Mouse (Mus musculus): Measurements from ENCODE around the gene Atf7ip2. TPM values are rescaled to one million over a fixed set of nuclear protein-coding genes. Genes with fewer than 3 reads are reported as not detected.
"Not testable (repeated sequence)": the region's sequence is repeated elsewhere in the genome, so short reads cannot be mapped to it uniquely, and the experiment has no call there.

The Atf7ip2 gene
- polyA plus RNA-seq, 1 experiment from 2014 or later, result 1.7 TPM

DNA sequence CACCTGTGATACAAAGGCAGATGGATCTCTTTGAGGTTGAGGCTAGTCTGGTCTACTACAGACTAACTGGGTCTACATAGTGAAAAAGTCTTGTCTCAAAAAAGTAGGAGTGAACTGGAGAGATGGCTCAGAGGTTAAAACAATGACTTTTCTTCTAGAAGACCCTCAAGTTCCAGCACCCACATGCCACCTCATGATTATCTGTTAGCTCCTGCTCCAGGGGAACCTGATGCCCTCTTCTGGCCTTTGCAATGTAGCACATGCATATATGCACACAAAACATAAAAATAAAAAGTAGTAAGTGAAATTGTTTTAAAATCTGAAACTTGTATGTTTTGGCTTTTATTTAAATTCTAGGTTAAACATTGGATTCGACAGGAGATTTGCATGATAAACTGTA, 16.3 kb downstream of the Atf7ip2 start:
- DNase-seq (ENCODE audit: low spot score) (no peak), ATAC-seq (ENCODE audit: low FRiP score) (no peak)
- H3K4me3 ChIP-seq (ENCODE audit: low read depth, low read length), result no peak overlapping the region
- 84% methylated on average over 1 of the region's 1 CpGs for WGBS
- no peaks in the 10 kb centered on the region for H3K27me3 ChIP-seq (ENCODE audit: control insufficient read depth, insufficient read depth, low read length)
- H3K4me1 ChIP-seq (replicated peaks; ENCODE audit: control insufficient read depth, insufficient read depth, low read length), result no peaks in the 10 kb centered on the region
- no peak overlapping the region for H3K4me2 ChIP-seq (replicated peaks; ENCODE audit: low read depth, low read length)
- H3K9ac ChIP-seq (ENCODE audit: low read depth, low read length), result no peak overlapping the region
- H3K36me3 ChIP-seq (ENCODE audit: control insufficient read depth, insufficient read depth, low read length), result no peaks in the 10 kb centered on the region
- H3K27ac ChIP-seq (ENCODE audit: low read depth, low read length), result no peak overlapping the region
- H3K9me3 ChIP-seq (ENCODE audit: control insufficient read depth, low read length), result no peaks in the 10 kb centered on the region

GRCm38 (mm10) chr16:10216366-10216765, 23.9 kb downstream of the Atf7ip2 start:
- H3K27ac ChIP-seq (ENCODE audit: low read depth, low read length); ATAC-seq (ENCODE audit: low FRiP score); H3K9ac ChIP-seq (ENCODE audit: low read depth, low read length); H3K27me3 ChIP-seq (ENCODE audit: control insufficient read depth, insufficient read depth, low read length); H3K4me2 ChIP-seq (replicated peaks; ENCODE audit: low read depth, low read length); H3K9me3 ChIP-seq (ENCODE audit: control insufficient read depth, low read length); H3K36me3 ChIP-seq (ENCODE audit: control insufficient read depth, insufficient read depth, low read length); H3K4me1 ChIP-seq (replicated peaks; ENCODE audit: control insufficient read depth, insufficient read depth, low read length); H3K4me3 ChIP-seq (ENCODE audit: low read depth, low read length); DNase-seq (ENCODE audit: low spot score): not testable (repeated sequence)
- 100% methylated on average over 1 of the region's 1 CpGs for WGBS

- H3K27me3 ChIP-seq (ENCODE audit: control insufficient read depth, insufficient read depth, low read length); H3K9me3 ChIP-seq (ENCODE audit: control insufficient read depth, low read length); H3K4me1 ChIP-seq (replicated peaks; ENCODE audit: control insufficient read depth, insufficient read depth, low read length); H3K27ac ChIP-seq (ENCODE audit: low read depth, low read length); H3K4me3 ChIP-seq (ENCODE audit: low read depth, low read length); DNase-seq (ENCODE audit: low spot score); H3K36me3 ChIP-seq (ENCODE audit: control insufficient read depth, insufficient read depth, low read length); H3K9ac ChIP-seq (ENCODE audit: low read depth, low read length); H3K4me2 ChIP-seq (replicated peaks; ENCODE audit: low read depth, low read length); ATAC-seq (ENCODE audit: low FRiP score): not testable (repeated sequence)
- 89% methylated on average over 2 of the region's 2 CpGs for WGBS
These were observed 24.5 kb downstream of the Atf7ip2 start for GRCm38 (mm10) chr16:10217020-10217419.

DNA sequence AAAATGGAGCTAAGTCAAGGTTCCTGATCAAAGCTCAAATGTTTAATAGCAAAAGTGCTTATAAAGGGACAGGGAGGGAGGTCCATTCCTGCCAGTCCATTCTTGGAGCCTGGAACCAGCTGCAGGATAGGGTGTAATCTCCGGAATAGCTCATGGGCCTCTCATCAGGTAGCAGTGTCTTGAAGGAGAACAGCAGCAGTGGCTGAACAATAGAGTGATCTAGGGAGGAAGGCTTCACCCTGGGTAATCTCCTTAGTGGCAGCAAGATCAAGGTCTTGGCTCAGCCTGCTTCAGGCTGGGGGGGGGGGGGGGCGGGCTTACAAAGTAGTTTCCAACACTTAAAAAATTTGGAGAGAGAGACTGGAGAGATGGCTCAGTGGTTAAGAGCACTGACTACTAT, 34.8 kb downstream of the Atf7ip2 start:
- DNase-seq (ENCODE audit: low spot score) (no peak), ATAC-seq (ENCODE audit: low FRiP score) (no peak)
- Histone ChIP-seq H3K27me3 (ENCODE audit: control insufficient read depth, insufficient read depth, low read length) (no peaks in the 10 kb centered on the region), H3K9me3 (ENCODE audit: control insufficient read depth, low read length) (no peaks in the 10 kb centered on the region), H3K9ac (ENCODE audit: low read depth, low read length) (no peak overlapping the region), H3K27ac (ENCODE audit: low read depth, low read length) (no peak overlapping the region), H3K4me2 (replicated peaks; ENCODE audit: low read depth, low read length) (no peak overlapping the region), H3K36me3 (ENCODE audit: control insufficient read depth, insufficient read depth, low read length) (no peaks in the 10 kb centered on the region), H3K4me1 (replicated peaks; ENCODE audit: control insufficient read depth, insufficient read depth, low read length) (no peaks in the 10 kb centered on the region), H3K4me3 (ENCODE audit: low read depth, low read length) (no peak overlapping the region)
- WGBS, result 38% methylated on average over 2 of the region's 2 CpGs

DNA sequence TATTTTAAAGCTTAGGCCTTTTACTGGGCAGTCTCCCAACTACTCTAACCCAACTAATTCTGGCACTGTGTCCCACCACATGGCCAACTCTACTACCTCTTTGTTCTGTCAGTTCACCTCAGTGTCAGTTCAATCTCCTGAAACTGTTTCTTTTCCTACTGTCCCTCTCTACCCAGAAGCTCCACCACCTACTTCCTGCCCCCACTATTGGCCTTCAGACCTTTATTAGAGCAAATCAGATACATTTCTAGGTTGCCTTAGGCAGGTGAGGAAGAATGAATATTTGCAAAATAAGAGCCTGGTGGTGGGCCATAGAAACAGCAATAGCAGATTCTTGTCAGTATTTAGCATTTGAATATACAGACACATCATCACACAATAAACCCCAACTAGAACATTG, 44.1 kb downstream of the Atf7ip2 start:
- no peaks in the 10 kb centered on the region for H3K4me1 ChIP-seq (replicated peaks; ENCODE audit: control insufficient read depth, insufficient read depth, low read length)
- no peaks in the 10 kb centered on the region for H3K36me3 ChIP-seq (ENCODE audit: control insufficient read depth, insufficient read depth, low read length)
- no peaks in the 10 kb centered on the region for H3K27me3 ChIP-seq (ENCODE audit: control insufficient read depth, insufficient read depth, low read length)
- H3K9me3 ChIP-seq (ENCODE audit: control insufficient read depth, low read length), result no peaks in the 10 kb centered on the region
- no peak overlapping the region for H3K4me3 ChIP-seq (ENCODE audit: low read depth, low read length)
- ATAC-seq (ENCODE audit: low FRiP score) (no peak), DNase-seq (ENCODE audit: low spot score) (no peak)
- no peak overlapping the region for H3K4me2 ChIP-seq (replicated peaks; ENCODE audit: low read depth, low read length)
- no peak overlapping the region for H3K9ac ChIP-seq (ENCODE audit: low read depth, low read length)
- no peak overlapping the region for H3K27ac ChIP-seq (ENCODE audit: low read depth, low read length)

- H3K27ac ChIP-seq (ENCODE audit: low read depth, low read length), result no peak overlapping the region
- H3K9ac ChIP-seq (ENCODE audit: low read depth, low read length), result no peak overlapping the region
- ATAC-seq (ENCODE audit: low FRiP score) (peak; percentile 7; the same call in 1 of the 2 replicates), DNase-seq (ENCODE audit: low spot score) (peak; percentile 32)
- 33% methylated on average over 1 of the region's 1 CpGs for WGBS
- H3K9me3 ChIP-seq (ENCODE audit: control insufficient read depth, low read length), result no peaks in the 10 kb centered on the region
- no peaks in the 10 kb centered on the region for H3K36me3 ChIP-seq (ENCODE audit: control insufficient read depth, insufficient read depth, low read length)
- H3K4me2 ChIP-seq (replicated peaks; ENCODE audit: low read depth, low read length), result no peak overlapping the region
- no peaks in the 10 kb centered on the region for H3K27me3 ChIP-seq (ENCODE audit: control insufficient read depth, insufficient read depth, low read length)
- H3K4me1 ChIP-seq (replicated peaks; ENCODE audit: control insufficient read depth, insufficient read depth, low read length), result no peaks in the 10 kb centered on the region
- no peak overlapping the region for H3K4me3 ChIP-seq (ENCODE audit: low read depth, low read length)
These were observed 61.5 kb downstream of the Atf7ip2 start for GRCm38 (mm10) chr16:10253993-10254392.

DNA sequence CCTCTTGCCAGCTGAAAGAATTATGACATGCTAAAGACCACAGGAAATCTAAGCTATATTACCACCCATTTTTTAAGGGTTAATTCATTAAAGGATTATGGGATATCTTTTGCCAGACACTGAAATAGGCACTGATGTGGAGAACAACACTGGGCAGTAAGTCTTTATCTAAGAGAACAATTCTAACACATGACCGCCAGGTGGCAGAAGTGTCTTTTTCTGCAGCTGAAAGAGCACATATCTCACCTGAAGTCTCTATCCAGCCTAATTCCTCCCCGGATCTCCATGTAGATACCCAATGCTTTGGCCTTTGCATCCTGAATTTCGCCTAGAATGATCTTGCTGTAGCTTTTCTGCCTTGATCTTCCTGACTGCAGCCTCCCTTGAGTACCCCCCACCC, 79.7 kb downstream of the Atf7ip2 start:
- Histone ChIP-seq H3K36me3 (ENCODE audit: control insufficient read depth, insufficient read depth, low read length) (no peaks in the 10 kb centered on the region), H3K4me2 (replicated peaks; ENCODE audit: low read depth, low read length) (no peak overlapping the region), H3K27me3 (ENCODE audit: control insufficient read depth, insufficient read depth, low read length) (no peaks in the 10 kb centered on the region), H3K9ac (ENCODE audit: low read depth, low read length) (no peak overlapping the region), H3K4me3 (ENCODE audit: low read depth, low read length) (no peak overlapping the region), H3K4me1 (replicated peaks; ENCODE audit: control insufficient read depth, insufficient read depth, low read length) (no peaks in the 10 kb centered on the region), H3K27ac (ENCODE audit: low read depth, low read length) (no peak overlapping the region), H3K9me3 (ENCODE audit: control insufficient read depth, low read length) (no peaks in the 10 kb centered on the region)
- no peak for ATAC-seq (ENCODE audit: low FRiP score)
- peak; percentile 59 for DNase-seq (ENCODE audit: low spot score)
- WGBS, result 39% methylated on average over 3 of the region's 3 CpGs

- no peak overlapping the region for H3K4me3 ChIP-seq (ENCODE audit: low read depth, low read length)
- H3K9me3 ChIP-seq (ENCODE audit: control insufficient read depth, low read length), result no peaks in the 10 kb centered on the region
- ATAC-seq (ENCODE audit: low FRiP score), result no peak
- H3K4me1 ChIP-seq (replicated peaks; ENCODE audit: control insufficient read depth, insufficient read depth, low read length), result no peaks in the 10 kb centered on the region
- H3K4me2 ChIP-seq (replicated peaks; ENCODE audit: low read depth, low read length), result no peak overlapping the region
- no peaks in the 10 kb centered on the region for H3K36me3 ChIP-seq (ENCODE audit: control insufficient read depth, insufficient read depth, low read length)
- no peak overlapping the region for H3K27ac ChIP-seq (ENCODE audit: low read depth, low read length)
- H3K9ac ChIP-seq (ENCODE audit: low read depth, low read length), result no peak overlapping the region
- DNase-seq (ENCODE audit: low spot score), result no peak
- 76% methylated on average over 4 of the region's 4 CpGs for WGBS
- no peaks in the 10 kb centered on the region for H3K27me3 ChIP-seq (ENCODE audit: control insufficient read depth, insufficient read depth, low read length)
These were observed 82.0 kb downstream of the Atf7ip2 start for GRCm38 (mm10) chr16:10274465-10274864.

DNA sequence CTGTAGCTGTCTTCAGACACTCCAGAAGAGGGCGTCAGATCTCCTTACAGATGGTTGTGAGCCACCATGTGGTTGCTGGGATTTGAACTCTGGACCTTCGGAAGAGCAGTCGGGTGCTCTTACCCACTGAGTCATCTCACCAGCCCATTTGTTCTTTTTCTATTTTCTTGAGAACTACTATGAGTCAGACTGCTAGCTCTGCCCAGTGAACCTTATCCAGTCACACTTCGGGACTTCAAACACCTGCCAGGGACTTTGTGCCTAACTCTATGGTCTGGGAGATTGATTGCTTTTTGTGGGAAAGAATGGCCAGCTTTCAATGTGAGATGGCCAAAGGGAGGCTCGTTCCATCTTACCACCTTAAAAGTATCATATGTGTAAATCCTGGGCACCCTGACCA, 84.3 kb downstream of the Atf7ip2 start:
- not testable (repeated sequence) for H3K4me1 ChIP-seq (replicated peaks; ENCODE audit: control insufficient read depth, insufficient read depth, low read length); H3K27ac ChIP-seq (ENCODE audit: low read depth, low read length); H3K4me3 ChIP-seq (ENCODE audit: low read depth, low read length); DNase-seq (ENCODE audit: low spot score); ATAC-seq (ENCODE audit: low FRiP score); H3K36me3 ChIP-seq (ENCODE audit: control insufficient read depth, insufficient read depth, low read length); H3K4me2 ChIP-seq (replicated peaks; ENCODE audit: low read depth, low read length); H3K9me3 ChIP-seq (ENCODE audit: control insufficient read depth, low read length); H3K9ac ChIP-seq (ENCODE audit: low read depth, low read length); H3K27me3 ChIP-seq (ENCODE audit: control insufficient read depth, insufficient read depth, low read length)
- 83% methylated on average over 5 of the region's 5 CpGs for WGBS
